Mouse (Mus musculus) adrenal gland, postnatal 4 days (tissue): ENCODE data around the gene Gphn. TPM values are rescaled to one million over a fixed set of nuclear protein-coding genes. Genes with fewer than 3 reads are reported as not detected.

Experiments used
- DNase-seq, 2 experiments: peaks; one replicate each; pipeline ENCODE4 v3.0.0; 2021 to 2022; ENCODE audit warnings: low spot score in 2 of 2, mixed read lengths in 2 of 2
- total RNA-seq, 2 experiments: library from RNA; stranded (reverse); gene quantifications; 2 replicates each; pipeline ENCODE4 v1.2.3; 2021

Gene Gphn
- total RNA-seq, 2 experiments from 2014 or later = 25.7 to 26.7 TPM

- no peak for DNase-seq
Measured at GRCm38 (mm10) chr12:78691325-78691724, 465.1 kb downstream of the Gphn start, which contains the start of gene Fam71d. Gene Fam71d (plus strand): TSS chr12:78691535.

- DNase-seq = no peak
Measured at GRCm38 (mm10) chr12:78693281-78693680, 467.1 kb downstream of the Gphn start.

GRCm38 (mm10) chr12:78717783-78718182, 491.6 kb downstream of the Gphn start:
- DNase-seq = no peak

GRCm38 (mm10) chr12:78727723-78728122, 501.5 kb downstream of the Gphn start:
- DNase-seq = no peak

Other genes with a start within 250 kb of the Gphn start
- not detected for gene Gm6657, start 32.1 kb upstream of the Gphn start, total RNA-seq